Mouse (Mus musculus) cortical plate, adult 2 months (tissue): ENCODE results near the gene S1pr4. TPM values are rescaled to one million over a fixed set of nuclear protein-coding genes. Genes with fewer than 3 reads are reported as not detected.

ENCODE experiments used
- H3K27ac ChIP-seq: fragments of 200-500 bp; 2 replicates; pipeline ENCODE4 v1.5.1; 2012; ENCODE audit warnings: low read length, control low read depth, inconsistent platforms; ENCODE audit not compliant: insufficient read depth
- H3K4me1 ChIP-seq: fragments of 200-500 bp; 2 replicates; pipeline ENCODE4 v1.6.1; 2011; ENCODE audit warnings: low read length; ENCODE audit not compliant: control insufficient read depth, insufficient read depth
- H3K4me3 ChIP-seq: fragments of 200-500 bp; 2 replicates; pipeline ENCODE4 v1.5.1; 2011; ENCODE audit warnings: mild to moderate bottlenecking, low read length, control low read depth; ENCODE audit not compliant: insufficient read depth
- CTCF ChIP-seq: fragments of 200-500 bp; IDR thresholded peaks from 2 replicates; pipeline ENCODE4 v1.5.1; 2011; ENCODE audit warnings: mild to moderate bottlenecking, control low read depth, low read length; ENCODE audit not compliant: insufficient read depth; ENCODE audit errors: extremely low read depth
- POLR2A ChIP-seq: fragments of 200-500 bp; IDR thresholded peaks from 2 replicates; pipeline ENCODE4 v1.6.1; 2011; ENCODE audit warnings: mild to moderate bottlenecking, low read length, control low read depth; ENCODE audit not compliant: insufficient read depth; ENCODE audit errors: extremely low read depth
- polyA plus RNA-seq: library from polyadenylated mRNA; depleted of rRNA; stranded (reverse); fragments of >200 nt; gene quantifications from 2 replicates; pipeline ENCODE4 v1.2.3, GENCODE M21; 2012

S1pr4 gene
- polyA plus RNA-seq, 1 experiment = 1.1 TPM

DNA sequence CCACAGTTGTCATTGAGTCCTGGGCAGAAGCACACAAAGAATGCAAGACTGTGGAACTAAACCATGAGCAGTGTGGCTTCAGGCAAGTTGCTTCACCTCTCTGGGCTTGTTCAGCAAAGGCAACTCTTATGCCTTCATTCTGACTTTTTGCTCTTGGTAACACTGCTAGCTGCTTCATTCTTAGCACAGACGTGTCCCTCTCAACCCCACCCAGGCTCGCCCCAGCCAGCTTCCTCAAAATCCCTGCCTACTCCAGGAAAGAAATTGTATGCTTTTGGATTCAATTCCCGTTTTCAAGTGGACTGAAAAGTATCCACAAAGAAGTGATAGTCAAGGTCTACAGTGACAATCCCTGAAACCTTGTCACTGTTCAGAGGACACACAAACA, 20.0 kb upstream of the S1pr4 start:
- Histone ChIP-seq H3K4me1 (no peaks in the 10 kb centered on the region), H3K27ac (no peak overlapping the region), H3K4me3 (no peak overlapping the region)
- TF ChIP-seq POLR2A (no peak), CTCF (no peak)

DNA sequence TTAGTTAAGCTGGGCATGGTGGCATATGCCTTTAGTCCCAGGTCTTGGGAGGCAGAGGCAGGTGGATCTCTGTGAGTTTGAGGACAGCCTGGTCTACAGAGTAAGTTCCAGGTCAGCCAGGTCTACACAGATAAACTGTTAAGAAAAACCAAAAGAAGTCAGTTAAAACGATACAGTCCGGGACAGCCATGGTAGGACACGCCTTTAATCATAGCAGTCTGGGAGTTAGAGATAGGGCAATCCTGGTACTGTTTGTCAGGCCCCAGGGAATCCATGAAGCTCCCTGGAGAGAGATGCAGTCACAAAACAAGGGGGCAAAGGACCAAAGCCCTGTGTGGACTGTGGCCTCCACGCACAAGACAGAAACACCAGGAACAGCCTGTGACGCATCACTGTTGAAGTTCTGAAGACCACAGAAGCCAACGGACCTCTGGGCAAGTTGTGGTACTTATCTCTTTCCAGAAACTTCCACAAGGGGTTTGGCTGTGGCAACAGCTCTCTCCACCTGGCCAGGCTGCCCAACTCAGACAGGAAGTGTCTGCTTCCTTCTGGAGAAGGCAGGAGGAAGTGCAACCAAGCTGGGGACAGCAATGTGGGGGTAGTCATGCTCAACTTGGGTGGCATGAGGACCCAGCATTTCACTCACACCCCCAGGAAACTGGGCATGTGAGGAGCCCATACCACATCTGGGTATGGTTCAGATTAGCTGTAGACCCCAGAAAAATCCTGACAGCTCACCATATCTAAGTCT, 19.5 kb upstream of the S1pr4 start:
- Histone ChIP-seq H3K4me3 (no peak overlapping the region), H3K4me1 (no peaks in the 10 kb centered on the region), H3K27ac (no peak overlapping the region)
- TF ChIP-seq POLR2A (no peak), CTCF (no peak)

DNA sequence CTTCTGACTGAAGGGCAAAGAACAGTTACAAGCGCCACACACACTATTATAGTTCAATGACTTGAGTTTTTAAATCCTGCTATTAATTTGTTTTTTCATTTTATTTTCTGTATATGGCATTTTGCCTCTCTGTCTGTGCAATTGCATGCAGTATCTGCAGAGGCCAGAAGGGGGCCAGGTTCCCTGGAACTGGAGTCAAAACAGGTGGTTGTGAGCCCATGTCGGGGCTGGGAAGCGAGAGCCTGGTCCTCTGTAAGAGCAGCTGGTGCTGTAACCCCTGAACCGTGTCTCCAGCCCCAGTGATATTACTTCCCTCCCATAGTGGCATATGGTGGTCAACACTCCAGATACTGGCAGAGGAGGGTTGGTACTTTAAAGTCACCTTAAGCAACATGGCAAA, 18.6 kb upstream of the S1pr4 start:
- Histone ChIP-seq H3K27ac (no peak overlapping the region), H3K4me3 (no peak overlapping the region), H3K4me1 (no peaks in the 10 kb centered on the region)
- TF ChIP-seq CTCF = peak; percentile 61
- TF ChIP-seq POLR2A = no peak

DNA sequence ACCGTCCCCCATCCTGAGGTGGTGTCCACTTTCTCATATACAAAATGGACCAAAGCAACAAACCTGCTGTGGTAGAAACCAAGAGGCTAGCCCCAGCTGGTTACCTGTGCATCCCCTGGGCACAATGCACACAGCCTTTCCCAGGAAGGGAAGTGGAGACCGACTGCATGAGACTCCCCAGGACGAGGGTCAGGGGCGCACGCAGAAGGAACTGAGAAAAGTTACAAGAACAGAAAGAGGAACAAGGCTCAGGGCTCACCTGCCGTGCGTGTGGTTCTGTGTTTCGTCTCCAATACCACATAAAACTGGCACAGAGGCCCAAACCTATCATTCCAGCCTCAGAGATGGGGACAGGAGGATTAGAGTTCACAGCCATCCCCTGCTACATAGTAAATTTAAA, 17.3 kb upstream of the S1pr4 start:
- TF ChIP-seq POLR2A (no peak), CTCF (no peak)
- peak overlapping the region; percentile 55; the same call in 1 of the 2 replicates for H3K27ac ChIP-seq
- no peaks in the 10 kb centered on the region for H3K4me1 ChIP-seq
- H3K4me3 ChIP-seq = no peak overlapping the region

DNA sequence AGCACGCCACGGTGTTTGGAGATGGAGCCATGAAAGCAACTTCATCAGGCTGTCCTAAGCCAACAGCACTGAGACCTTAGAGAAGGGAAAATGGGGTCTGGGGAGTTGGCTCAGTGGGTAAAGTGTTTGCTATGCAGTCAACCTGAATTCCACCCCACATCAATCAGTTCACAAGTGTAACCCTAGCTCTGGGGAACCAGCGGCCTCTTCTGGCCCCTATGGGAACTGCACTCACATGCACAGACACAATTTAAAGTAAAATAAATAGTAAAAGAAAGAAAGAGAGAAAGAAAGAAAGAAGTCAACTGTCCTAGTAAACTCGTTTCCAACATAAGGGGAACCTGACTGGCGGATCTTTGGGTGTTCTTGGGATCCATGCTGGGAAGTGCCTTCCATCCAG, 13.9 kb upstream of the S1pr4 start:
- Histone ChIP-seq H3K27ac (no peak overlapping the region), H3K4me3 (no peak overlapping the region), H3K4me1 (no peaks in the 10 kb centered on the region)
- TF ChIP-seq CTCF = no peak
- no peak for TF ChIP-seq POLR2A

DNA sequence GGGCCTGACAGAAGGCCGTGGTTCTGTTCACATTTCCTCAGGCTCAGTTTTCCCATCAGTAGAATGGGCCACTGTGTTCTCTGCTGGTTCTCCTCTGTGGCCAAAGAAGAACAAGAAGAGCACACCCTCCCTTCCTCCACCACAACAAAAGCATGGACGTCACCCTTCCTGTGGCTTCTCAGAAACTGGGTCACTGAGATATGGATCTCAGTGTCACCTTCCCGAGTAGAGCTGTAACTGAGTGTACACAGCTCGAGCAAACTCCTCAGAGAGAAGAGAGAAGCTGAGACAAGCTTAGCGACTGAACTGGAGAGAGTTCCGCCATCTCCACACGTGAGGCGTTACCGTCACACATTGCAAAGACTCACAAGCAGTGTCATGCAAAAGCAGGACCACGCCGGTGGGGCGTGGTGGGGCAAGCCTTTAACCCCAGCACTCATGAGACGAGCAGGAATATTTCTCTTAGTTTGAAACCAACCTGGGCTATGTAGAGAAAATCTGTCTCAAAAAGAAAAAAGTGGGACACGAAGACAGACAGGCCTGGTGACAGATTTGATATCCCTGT, 10.4 kb upstream of the S1pr4 start:
- Histone ChIP-seq H3K4me1 (no peaks in the 10 kb centered on the region), H3K27ac (no peak overlapping the region), H3K4me3 (no peak overlapping the region)
- TF ChIP-seq POLR2A = no peak
- no peak for TF ChIP-seq CTCF

DNA sequence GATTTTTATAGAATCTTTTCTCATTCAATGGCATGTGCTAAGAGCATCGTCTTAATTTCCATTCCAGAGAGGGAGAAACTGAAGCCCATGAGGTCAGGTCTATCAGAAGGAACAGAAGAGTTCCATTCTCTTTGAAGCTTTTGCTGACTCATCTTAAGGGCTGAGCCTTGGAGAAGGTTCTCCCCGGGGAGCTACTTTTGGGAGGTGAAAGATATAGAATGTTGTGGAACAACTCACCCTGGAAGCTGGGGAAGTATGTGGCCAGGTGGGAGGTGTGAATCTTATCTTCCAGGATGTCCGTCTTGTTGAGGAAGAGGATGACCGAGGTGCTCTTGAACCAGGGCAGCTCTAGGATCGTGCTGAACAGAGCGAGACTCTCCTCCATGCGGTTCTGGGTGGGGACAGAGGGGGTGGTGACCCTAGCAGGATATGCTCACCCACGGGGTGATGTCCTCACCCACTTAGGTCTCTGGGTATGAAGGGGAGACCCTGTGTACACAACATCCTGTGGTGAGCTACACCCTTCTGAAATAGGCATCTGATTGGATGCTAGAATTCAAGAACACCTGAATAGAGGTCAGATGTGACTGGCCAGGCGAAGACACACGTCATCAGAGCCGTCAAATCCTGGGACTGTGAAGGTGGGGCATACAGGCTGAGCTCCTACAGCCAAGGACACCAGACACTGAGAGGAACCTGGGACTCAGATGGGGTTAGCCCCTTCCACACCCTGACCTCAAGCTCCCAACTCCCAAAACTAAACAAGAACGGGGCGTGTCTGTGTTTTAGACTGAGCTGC, 8.0 kb upstream of the S1pr4 start:
- Histone ChIP-seq H3K27ac (no peak overlapping the region), H3K4me1 (no peaks in the 10 kb centered on the region), H3K4me3 (no peak overlapping the region)
- TF ChIP-seq CTCF = no peak
- no peak for TF ChIP-seq POLR2A

DNA sequence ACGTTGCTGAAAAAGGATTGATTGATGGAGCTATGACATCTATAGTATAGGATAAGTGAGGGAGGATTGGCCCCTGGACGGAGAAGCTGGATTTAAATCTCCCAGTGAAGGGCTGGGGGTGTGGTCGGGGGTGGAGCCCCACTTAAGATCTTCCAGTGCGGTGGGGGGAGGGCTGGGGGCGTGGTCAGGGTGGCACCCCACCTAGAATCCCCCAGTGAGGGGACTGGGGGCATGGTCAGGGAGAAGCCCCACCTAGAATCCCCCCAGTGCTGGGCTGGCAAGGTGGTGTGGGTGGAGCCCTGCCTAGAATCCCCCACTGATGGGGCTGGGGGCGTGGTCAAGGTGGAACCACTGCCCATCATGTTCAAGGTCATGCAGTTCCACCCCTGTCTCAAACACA, 7.2 kb upstream of the S1pr4 start:
- H3K27ac ChIP-seq = no peak overlapping the region
- no peak overlapping the region for H3K4me3 ChIP-seq
- no peaks in the 10 kb centered on the region for H3K4me1 ChIP-seq
- TF ChIP-seq POLR2A = no peak
- no peak for TF ChIP-seq CTCF

DNA sequence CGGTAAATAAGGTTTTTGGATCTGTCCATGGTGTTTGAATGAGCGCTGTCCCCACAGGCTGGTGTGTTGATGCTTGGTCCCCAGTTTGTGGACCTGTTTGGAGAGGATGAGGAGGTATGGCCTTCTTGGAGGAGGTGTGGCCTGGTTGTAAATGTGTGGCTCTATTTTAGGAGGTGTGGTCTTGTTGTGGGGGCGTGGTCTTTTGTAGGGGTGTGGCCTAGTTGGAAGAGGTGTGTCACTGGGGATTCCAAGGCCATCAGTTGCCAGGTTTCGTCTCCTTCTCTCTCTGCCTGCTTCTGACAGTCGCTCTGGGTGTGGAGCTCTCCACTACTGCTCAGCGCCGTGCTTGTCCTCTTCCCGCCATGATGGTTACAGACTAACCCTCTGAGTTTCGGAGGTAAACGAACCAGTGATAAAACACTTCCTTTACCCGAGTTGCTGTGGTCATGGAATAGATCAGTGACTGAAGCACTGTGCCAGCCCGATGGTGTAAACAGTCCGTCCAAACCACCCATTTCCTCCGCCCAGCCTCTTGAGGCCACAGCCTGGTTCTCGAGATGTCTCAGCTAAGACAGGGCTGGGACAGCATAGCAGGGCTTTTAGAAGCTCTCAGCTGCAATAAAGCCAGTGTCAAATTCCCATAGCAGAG, 5.2 kb upstream of the S1pr4 start:
- TF ChIP-seq CTCF (no peak), POLR2A (no peak)
- Histone ChIP-seq H3K4me3 (no peak overlapping the region), H3K27ac (no peak overlapping the region), H3K4me1 (no peaks in the 10 kb centered on the region)
